Mouse (Mus musculus) lung, adult 2 months (tissue): ENCODE results near the gene Nfs1.

ENCODE experiments used
- CTCF ChIP-seq: fragments of 200-500 bp; IDR thresholded peaks from 2 replicates; pipeline ENCODE4 v1.5.1; 2011; ENCODE audit warnings: mild to moderate bottlenecking, low read length, control low read depth; ENCODE audit not compliant: insufficient read depth
- POLR2A ChIP-seq: fragments of 200-500 bp; IDR thresholded peaks from 2 replicates; pipeline ENCODE4 v1.6.1; 2011; ENCODE audit warnings: low read depth, mild to moderate bottlenecking, control low read depth, low read length, borderline replicate concordance; ENCODE audit errors: extremely low read depth

DNA sequence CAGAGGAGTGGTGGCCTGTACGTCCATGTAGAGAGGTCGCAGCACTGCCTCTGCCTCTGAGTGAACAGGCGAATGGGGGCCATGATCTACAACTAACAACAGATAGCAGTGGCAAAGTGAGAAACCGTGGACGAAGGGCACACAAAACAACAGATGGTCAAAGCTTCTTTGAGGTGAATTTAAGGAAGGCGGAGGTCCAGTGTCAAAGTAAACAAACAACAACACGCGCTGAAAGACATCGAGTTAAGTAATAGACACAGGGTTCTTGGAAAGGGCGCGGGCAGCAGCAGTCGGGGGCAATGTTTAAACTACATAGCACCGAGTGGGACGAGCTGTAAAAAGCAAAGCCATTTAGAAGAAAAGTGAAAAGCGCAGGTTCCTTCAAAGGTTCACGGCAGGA is 619 bp downstream of the Nfs1 start:
- TF ChIP-seq POLR2A: no peak
- no peak for TF ChIP-seq CTCF
